Mouse (Mus musculus): ENCODE results near the gene Ppp2ca. TPM values are rescaled to one million over a fixed set of nuclear protein-coding genes. Genes with fewer than 3 reads are reported as not detected.
A peak's percentile ranks its signal among the peaks of the same experiment; 100 is the strongest.

Gene Ppp2ca
- polyA plus RNA-seq, 1 experiment from 2014 or later, result 112 TPM

DNA sequence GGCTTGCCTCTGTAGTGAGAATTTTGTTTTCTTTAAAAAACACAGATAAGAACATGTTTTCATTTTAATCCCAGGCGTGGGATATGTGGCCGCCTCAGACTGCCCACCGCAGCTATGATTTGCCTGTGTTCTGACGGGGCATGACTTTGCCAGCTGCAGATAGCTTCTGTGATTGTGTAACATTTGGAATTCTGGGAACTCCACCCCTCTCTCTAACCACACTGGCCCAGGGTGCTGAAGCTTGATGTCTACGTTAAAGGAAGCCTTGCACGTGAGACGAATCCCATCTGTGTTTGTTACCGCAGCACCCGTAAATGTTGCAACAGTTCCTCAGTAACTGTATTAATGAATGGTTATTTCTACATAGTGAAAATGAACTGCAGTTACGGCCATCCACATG lies 26.7 kb upstream of the Ppp2ca start:
- Histone ChIP-seq H3K4me2 (ENCODE audit: low read depth, severe bottlenecking) (no peak overlapping the region), H3K9me3 (ENCODE audit: control insufficient read depth, low read length) (no peaks in the 10 kb centered on the region), H3K27ac (replicated peaks; ENCODE audit: low read depth, low read length) (no peak overlapping the region), H3K4me1 (ENCODE audit: control insufficient read depth, insufficient read depth, low read length) (no peaks in the 10 kb centered on the region), H3K4me3 (ENCODE audit: low read depth, low read length) (no peak overlapping the region), H3K27me3 (ENCODE audit: control insufficient read depth, insufficient read depth, low read length) (no peaks in the 10 kb centered on the region), H3K9ac (ENCODE audit: low read length) (no peak overlapping the region), H3K36me3 (ENCODE audit: control insufficient read depth, insufficient read depth, low read length) (no peaks in the 10 kb centered on the region)
- DNase-seq (ENCODE audit: low spot score) (no peak), ATAC-seq (ENCODE audit: insufficient number of reproducible peaks, low FRiP score, low TSS enrichment, low read depth) (no peak)
- WGBS, result 85% methylated on average over 10 of the region's 10 CpGs

GRCm38 (mm10) chr11:52073528-52074170 lies 24.8 kb upstream of the Ppp2ca start:
- H3K27ac ChIP-seq (replicated peaks; ENCODE audit: low read depth, low read length), result no peak overlapping the region
- H3K4me3 ChIP-seq (ENCODE audit: low read depth, low read length), result no peak overlapping the region
- no peaks in the 10 kb centered on the region for H3K36me3 ChIP-seq (ENCODE audit: control insufficient read depth, insufficient read depth, low read length)
- H3K9me3 ChIP-seq (ENCODE audit: control insufficient read depth, low read length), result no peaks in the 10 kb centered on the region
- no peak overlapping the region for H3K4me2 ChIP-seq (ENCODE audit: low read depth, severe bottlenecking)
- H3K4me1 ChIP-seq (ENCODE audit: control insufficient read depth, insufficient read depth, low read length), result no peaks in the 10 kb centered on the region
- WGBS, result 75% methylated on average over 8 of the region's 8 CpGs
- H3K9ac ChIP-seq (ENCODE audit: low read length), result no peak overlapping the region
- no peak for DNase-seq (ENCODE audit: low spot score)
- no peaks in the 10 kb centered on the region for H3K27me3 ChIP-seq (ENCODE audit: control insufficient read depth, insufficient read depth, low read length)
- no peak for ATAC-seq (ENCODE audit: insufficient number of reproducible peaks, low FRiP score, low TSS enrichment, low read depth)

- no peaks in the 10 kb centered on the region for H3K4me1 ChIP-seq (ENCODE audit: control insufficient read depth, insufficient read depth, low read length)
- no peaks in the 10 kb centered on the region for H3K27me3 ChIP-seq (ENCODE audit: control insufficient read depth, insufficient read depth, low read length)
- H3K9ac ChIP-seq (ENCODE audit: low read length), result no peak overlapping the region
- no peak for DNase-seq (ENCODE audit: low spot score)
- ATAC-seq (ENCODE audit: insufficient number of reproducible peaks, low FRiP score, low TSS enrichment, low read depth), result no peak
- no peaks in the 10 kb centered on the region for H3K36me3 ChIP-seq (ENCODE audit: control insufficient read depth, insufficient read depth, low read length)
- H3K9me3 ChIP-seq (ENCODE audit: control insufficient read depth, low read length), result no peaks in the 10 kb centered on the region
- H3K27ac ChIP-seq (replicated peaks; ENCODE audit: low read depth, low read length), result no peak overlapping the region
- 74% methylated on average over 14 of the region's 14 CpGs for WGBS
- H3K4me2 ChIP-seq (ENCODE audit: low read depth, severe bottlenecking), result no peak overlapping the region
- H3K4me3 ChIP-seq (ENCODE audit: low read depth, low read length), result no peak overlapping the region
These were observed 23.6 kb upstream of the Ppp2ca start for GRCm38 (mm10) chr11:52074626-52075470.

- Histone ChIP-seq H3K9ac (ENCODE audit: low read length) (no peak overlapping the region; the same call in 1 of the 2 replicates), H3K4me1 (ENCODE audit: control insufficient read depth, insufficient read depth, low read length) (no peaks in the 10 kb centered on the region), H3K4me2 (ENCODE audit: low read depth, severe bottlenecking) (no peak overlapping the region), H3K27me3 (ENCODE audit: control insufficient read depth, insufficient read depth, low read length) (no peaks in the 10 kb centered on the region), H3K9me3 (ENCODE audit: control insufficient read depth, low read length) (no peaks in the 10 kb centered on the region), H3K4me3 (ENCODE audit: low read depth, low read length) (no peak overlapping the region), H3K36me3 (ENCODE audit: control insufficient read depth, insufficient read depth, low read length) (no peaks in the 10 kb centered on the region), H3K27ac (replicated peaks; ENCODE audit: low read depth, low read length) (no peak overlapping the region; the same call in 1 of the 2 replicates)
- DNase-seq (ENCODE audit: low spot score), result peak; percentile 28
- 54% methylated on average over 19 of the region's 19 CpGs for WGBS
- no peak for ATAC-seq (ENCODE audit: insufficient number of reproducible peaks, low FRiP score, low TSS enrichment, low read depth)
These were observed 22.5 kb upstream of the Ppp2ca start for GRCm38 (mm10) chr11:52075794-52076633.

DNA sequence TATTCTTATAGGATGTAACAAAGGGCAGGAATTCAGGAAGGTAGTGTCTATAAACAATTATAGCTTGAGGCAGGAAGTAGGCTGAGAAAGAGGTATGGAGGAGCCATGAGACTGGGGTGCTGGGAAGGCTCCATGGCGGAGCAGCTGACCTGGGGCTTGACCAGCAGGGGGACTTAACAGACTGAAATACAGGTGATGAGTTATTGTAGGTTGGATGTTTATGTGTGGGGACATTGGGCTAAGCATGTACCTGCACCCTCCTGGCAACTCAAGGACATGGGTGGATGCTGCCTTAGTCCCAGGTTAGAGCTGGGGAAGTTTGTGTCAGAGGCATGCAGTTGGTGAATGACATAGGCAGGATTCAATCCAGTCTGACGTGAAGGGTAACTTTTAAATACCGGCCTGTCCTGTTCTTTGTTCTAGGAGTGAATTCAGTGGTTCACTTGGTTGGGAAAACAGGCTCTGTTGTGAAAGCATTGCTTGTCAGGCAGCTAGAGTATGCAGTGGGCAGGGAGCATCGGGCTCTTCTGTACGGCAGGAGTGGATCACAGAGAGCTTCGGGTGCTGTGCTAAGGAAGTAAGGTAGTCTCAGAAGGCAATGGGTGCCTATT lies 21.6 kb upstream of the Ppp2ca start:
- Histone ChIP-seq H3K36me3 (ENCODE audit: control insufficient read depth, insufficient read depth, low read length) (no peaks in the 10 kb centered on the region), H3K9ac (ENCODE audit: low read length) (no peak overlapping the region), H3K27ac (replicated peaks; ENCODE audit: low read depth, low read length) (no peak overlapping the region), H3K27me3 (ENCODE audit: control insufficient read depth, insufficient read depth, low read length) (no peaks in the 10 kb centered on the region), H3K4me3 (ENCODE audit: low read depth, low read length) (no peak overlapping the region), H3K4me2 (ENCODE audit: low read depth, severe bottlenecking) (no peak overlapping the region), H3K9me3 (ENCODE audit: control insufficient read depth, low read length) (no peaks in the 10 kb centered on the region), H3K4me1 (ENCODE audit: control insufficient read depth, insufficient read depth, low read length) (no peaks in the 10 kb centered on the region)
- ATAC-seq (ENCODE audit: insufficient number of reproducible peaks, low FRiP score, low TSS enrichment, low read depth) (no peak), DNase-seq (ENCODE audit: low spot score) (no peak)
- 88% methylated on average over 6 of the region's 6 CpGs for WGBS

DNA sequence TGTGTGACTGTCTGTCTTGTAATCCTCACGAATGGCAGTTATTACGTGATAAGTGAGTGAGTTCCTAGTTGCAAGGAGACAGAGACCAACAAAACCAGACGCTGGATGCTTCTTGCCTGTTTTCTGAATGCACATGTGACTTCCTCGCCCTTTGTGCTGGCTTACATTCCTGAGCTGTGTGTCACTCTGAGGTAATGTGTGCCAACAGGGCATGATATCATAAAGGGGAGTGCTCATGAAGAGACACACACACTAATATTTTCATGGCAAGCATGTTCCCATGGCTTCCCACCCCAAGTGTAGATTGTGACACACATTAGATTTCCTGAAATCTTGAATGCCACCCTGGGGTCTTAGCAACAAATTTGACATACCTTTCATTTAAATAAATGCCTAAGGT lies 20.5 kb upstream of the Ppp2ca start:
- H3K36me3 ChIP-seq (ENCODE audit: control insufficient read depth, insufficient read depth, low read length), result no peaks in the 10 kb centered on the region
- H3K4me1 ChIP-seq (ENCODE audit: control insufficient read depth, insufficient read depth, low read length), result no peaks in the 10 kb centered on the region
- no peak for DNase-seq (ENCODE audit: low spot score)
- ATAC-seq (ENCODE audit: insufficient number of reproducible peaks, low FRiP score, low TSS enrichment, low read depth), result no peak
- WGBS, result 83% methylated on average over 4 of the region's 4 CpGs
- no peak overlapping the region for H3K9ac ChIP-seq (ENCODE audit: low read length)
- no peak overlapping the region for H3K27ac ChIP-seq (replicated peaks; ENCODE audit: low read depth, low read length)
- H3K9me3 ChIP-seq (ENCODE audit: control insufficient read depth, low read length), result no peaks in the 10 kb centered on the region
- H3K4me2 ChIP-seq (ENCODE audit: low read depth, severe bottlenecking), result no peak overlapping the region
- H3K27me3 ChIP-seq (ENCODE audit: control insufficient read depth, insufficient read depth, low read length), result no peaks in the 10 kb centered on the region
- H3K4me3 ChIP-seq (ENCODE audit: low read depth, low read length), result no peak overlapping the region

DNA sequence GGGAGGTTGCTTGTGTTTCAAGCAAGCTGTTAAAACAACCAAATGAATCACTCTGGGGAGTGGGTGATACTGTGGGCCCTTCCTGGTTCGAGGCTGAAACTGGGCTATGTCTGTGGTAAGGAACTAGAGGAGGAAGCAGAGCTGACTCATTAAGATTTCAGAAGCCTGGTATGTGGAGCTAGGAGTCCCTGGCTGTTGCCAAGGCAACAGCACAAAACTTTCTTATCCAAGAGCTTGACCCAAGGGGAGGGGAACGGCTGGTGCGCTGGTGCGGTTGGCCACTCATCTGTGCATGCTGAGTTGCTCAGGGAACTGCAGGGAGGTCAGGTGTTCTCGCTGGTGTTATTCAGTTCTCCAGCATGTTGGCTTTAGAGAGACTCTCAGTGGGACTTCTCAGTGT lies 18.5 kb upstream of the Ppp2ca start:
- H3K4me1 ChIP-seq (ENCODE audit: control insufficient read depth, insufficient read depth, low read length), result no peaks in the 10 kb centered on the region
- H3K27ac ChIP-seq (replicated peaks; ENCODE audit: low read depth, low read length), result no peak overlapping the region
- no peaks in the 10 kb centered on the region for H3K27me3 ChIP-seq (ENCODE audit: control insufficient read depth, insufficient read depth, low read length)
- no peaks in the 10 kb centered on the region for H3K36me3 ChIP-seq (ENCODE audit: control insufficient read depth, insufficient read depth, low read length)
- WGBS, result 36% methylated on average over 5 of the region's 5 CpGs
- ATAC-seq (ENCODE audit: insufficient number of reproducible peaks, low FRiP score, low TSS enrichment, low read depth), result no peak
- no peak overlapping the region for H3K4me3 ChIP-seq (ENCODE audit: low read depth, low read length)
- no peaks in the 10 kb centered on the region for H3K9me3 ChIP-seq (ENCODE audit: control insufficient read depth, low read length)
- DNase-seq (ENCODE audit: low spot score), result peak; percentile 46
- no peak overlapping the region for H3K4me2 ChIP-seq (ENCODE audit: low read depth, severe bottlenecking)
- no peak overlapping the region for H3K9ac ChIP-seq (ENCODE audit: low read length)

GRCm38 (mm10) chr11:52080656-52081055 lies 17.8 kb upstream of the Ppp2ca start:
- H3K9ac ChIP-seq (ENCODE audit: low read length), result no peak overlapping the region
- no peak overlapping the region for H3K4me2 ChIP-seq (ENCODE audit: low read depth, severe bottlenecking)
- no peaks in the 10 kb centered on the region for H3K9me3 ChIP-seq (ENCODE audit: control insufficient read depth, low read length)
- no peak overlapping the region for H3K27ac ChIP-seq (replicated peaks; ENCODE audit: low read depth, low read length)
- no peak for DNase-seq (ENCODE audit: low spot score)
- ATAC-seq (ENCODE audit: insufficient number of reproducible peaks, low FRiP score, low TSS enrichment, low read depth), result no peak
- H3K4me1 ChIP-seq (ENCODE audit: control insufficient read depth, insufficient read depth, low read length), result no peaks in the 10 kb centered on the region
- no peak overlapping the region for H3K4me3 ChIP-seq (ENCODE audit: low read depth, low read length)
- H3K36me3 ChIP-seq (ENCODE audit: control insufficient read depth, insufficient read depth, low read length), result no peaks in the 10 kb centered on the region
- no peaks in the 10 kb centered on the region for H3K27me3 ChIP-seq (ENCODE audit: control insufficient read depth, insufficient read depth, low read length)
- 91% methylated on average over 2 of the region's 2 CpGs for WGBS
